Mouse (Mus musculus): Measurements from ENCODE around the gene Palld. TPM values are rescaled to one million over a fixed set of nuclear protein-coding genes. Genes with fewer than 3 reads are reported as not detected.

Gene Palld
- polyA plus RNA-seq, 1 experiment, result 58.2 TPM

- WGBS, result 91% methylated on average over 15 of the region's 15 CpGs
- no peak for TF ChIP-seq CTCF (IDR thresholded peaks at IDR 0.05; ENCODE audit: extremely low read depth, insufficient read length, insufficient replicate concordance, low read depth, low read length)
- no peak for TF ChIP-seq POLR2A (IDR thresholded peaks at IDR 0.05; ENCODE audit: low read depth, low read length)
Measured at GRCm38 (mm10) chr8:61466696-61467552, 435.6 kb downstream of the Palld start.

GRCm38 (mm10) chr8:61464393-61464792 is 438.1 kb downstream of the Palld start:
- Histone ChIP-seq H3K27ac (ENCODE audit: insufficient read depth, low read depth, low read length) (no peak overlapping the region), H3K27me3 (ENCODE audit: control insufficient read depth, insufficient read depth, low read length) (no peaks in the 10 kb centered on the region), H3K4me3 (ENCODE audit: low read depth, low read length) (no peak overlapping the region), H3K36me3 (ENCODE audit: control insufficient read depth, insufficient read depth, low read length) (no peaks in the 10 kb centered on the region), H3K4me1 (ENCODE audit: control insufficient read depth, insufficient read depth, insufficient read length, low read length) (no peaks in the 10 kb centered on the region)
- 84% methylated on average over 2 of the region's 2 CpGs for WGBS
- TF ChIP-seq CTCF (IDR thresholded peaks at IDR 0.05; ENCODE audit: extremely low read depth, insufficient read length, insufficient replicate concordance, low read depth, low read length), result no peak
- TF ChIP-seq POLR2A (IDR thresholded peaks at IDR 0.05; ENCODE audit: low read depth, low read length), result no peak

More at GRCm38 (mm10) chr8:61466696-61467552, 435.6 kb downstream of the Palld start:
- Histone ChIP-seq H3K4me3 (ENCODE audit: low read depth, low read length) (no peak overlapping the region), H3K4me1 (ENCODE audit: control insufficient read depth, insufficient read depth, insufficient read length, low read length) (no peaks in the 10 kb centered on the region), H3K27me3 (ENCODE audit: control insufficient read depth, insufficient read depth, low read length) (no peaks in the 10 kb centered on the region), H3K27ac (ENCODE audit: insufficient read depth, low read depth, low read length) (no peak overlapping the region), H3K36me3 (ENCODE audit: control insufficient read depth, insufficient read depth, low read length) (no peaks in the 10 kb centered on the region)

GRCm38 (mm10) chr8:61462221-61462620 is 440.3 kb downstream of the Palld start:
- no peaks in the 10 kb centered on the region for H3K27me3 ChIP-seq (ENCODE audit: control insufficient read depth, insufficient read depth, low read length)
- TF ChIP-seq POLR2A (IDR thresholded peaks at IDR 0.05; ENCODE audit: low read depth, low read length) (no peak), CTCF (IDR thresholded peaks at IDR 0.05; ENCODE audit: extremely low read depth, insufficient read length, insufficient replicate concordance, low read depth, low read length) (no peak)
- WGBS, result 95% methylated on average over 5 of the region's 5 CpGs
- no peak overlapping the region for H3K27ac ChIP-seq (ENCODE audit: insufficient read depth, low read depth, low read length)
- no peaks in the 10 kb centered on the region for H3K4me1 ChIP-seq (ENCODE audit: control insufficient read depth, insufficient read depth, insufficient read length, low read length)
- H3K36me3 ChIP-seq (ENCODE audit: control insufficient read depth, insufficient read depth, low read length), result no peaks in the 10 kb centered on the region
- no peak overlapping the region for H3K4me3 ChIP-seq (ENCODE audit: low read depth, low read length)

Other genes starting within 250 kb of the Palld start
- 1.0 and 3.5 TPM in 2 replicates for gene Ddx60, start 25.4 kb upstream of the Palld start, polyA plus RNA-seq (2012; rRNA removed)
- gene Anxa10, start 220.5 kb upstream of the Palld start, polyA plus RNA-seq (2012; rRNA removed), result 29.8 TPM in 1 of 2 replicates, not detected in the other

Data from small intestine, adult 2 months (tissue).